Mouse (Mus musculus) induced T-regulatory cell, adult 2 months (primary cell): ENCODE measurements around the gene Tmem218.

Source experiments
- DNase-seq: peaks from one replicate; pipeline ENCODE4 v3.0.0-alpha.2; 2012; ENCODE audit warnings: low read depth

Gene Tmem218

GRCm38 (mm10) chr9:37207929-37208411 is at the start of gene Tmem218:
Gene Tmem218, plus strand, starts transcription at chr9:37208223.
- peak; percentile 99 for DNase-seq

GRCm38 (mm10) chr9:37160686-37161085 is 47.3 kb upstream of the Tmem218 start:
- DNase-seq, result no peak

- DNase-seq, result peak; percentile 7
These were observed 41.1 kb upstream of the Tmem218 start for GRCm38 (mm10) chr9:37166899-37167298.

- DNase-seq, result no peak
These were observed 34.6 kb upstream of the Tmem218 start for GRCm38 (mm10) chr9:37173376-37173775.

- no peak for DNase-seq
These were observed 32.0 kb upstream of the Tmem218 start for GRCm38 (mm10) chr9:37176002-37176401.

GRCm38 (mm10) chr9:37177107-37177506 is 30.9 kb upstream of the Tmem218 start:
- DNase-seq, result peak; percentile 61

GRCm38 (mm10) chr9:37177551-37177950 is 30.5 kb upstream of the Tmem218 start:
- no peak for DNase-seq

GRCm38 (mm10) chr9:37178911-37179310 is 29.1 kb upstream of the Tmem218 start:
- no peak for DNase-seq

GRCm38 (mm10) chr9:37179596-37179995 is 28.4 kb upstream of the Tmem218 start:
- no peak for DNase-seq

- DNase-seq, result no peak
These were observed 26.4 kb upstream of the Tmem218 start for GRCm38 (mm10) chr9:37181596-37181995.

GRCm38 (mm10) chr9:37183176-37183575 is 24.8 kb upstream of the Tmem218 start:
- DNase-seq, result no peak

- no peak for DNase-seq
These were observed 20.6 kb upstream of the Tmem218 start for GRCm38 (mm10) chr9:37187407-37187806.

GRCm38 (mm10) chr9:37188024-37188423 is 20.0 kb upstream of the Tmem218 start:
- no peak for DNase-seq

- DNase-seq, result no peak
These were observed 11.0 kb upstream of the Tmem218 start for GRCm38 (mm10) chr9:37197067-37197466.

GRCm38 (mm10) chr9:37200414-37200813 is 7.6 kb upstream of the Tmem218 start:
- DNase-seq, result no peak

GRCm38 (mm10) chr9:37203884-37204283 is 4.1 kb upstream of the Tmem218 start:
- no peak for DNase-seq

GRCm38 (mm10) chr9:37213060-37213738 is 5.2 kb downstream of the Tmem218 start:
- DNase-seq, result no peak

- no peak for DNase-seq
These were observed 6.5 kb downstream of the Tmem218 start for GRCm38 (mm10) chr9:37214327-37215060.

- no peak for DNase-seq
These were observed 12.7 kb downstream of the Tmem218 start for GRCm38 (mm10) chr9:37220755-37221154.

GRCm38 (mm10) chr9:37225581-37225980 is 17.6 kb downstream of the Tmem218 start:
- DNase-seq, result no peak

- DNase-seq, result peak; percentile 78
These were observed 21.9 kb downstream of the Tmem218 start for GRCm38 (mm10) chr9:37229880-37230325.

GRCm38 (mm10) chr9:37230486-37231195 is 22.6 kb downstream of the Tmem218 start:
- peak; percentile 74 for DNase-seq
